Mouse (Mus musculus) mature B cell (primary cell): ENCODE data around the gene Qtrt2.

Experiments used
- in situ Hi-C: fragments of 300-500 bp; cut with MboI; formaldehyde crosslinking; loops from 2 replicates; pipeline ENCODE4 v1.14.3; 2019

Gene Qtrt2

GRCm38 (mm10) chr16:43926341-43926859 lies at the start of gene Qtrt2:
Qtrt2 (minus strand) TSS chr16:43926809.
- in situ Hi-C loops: no loop called here

DNA sequence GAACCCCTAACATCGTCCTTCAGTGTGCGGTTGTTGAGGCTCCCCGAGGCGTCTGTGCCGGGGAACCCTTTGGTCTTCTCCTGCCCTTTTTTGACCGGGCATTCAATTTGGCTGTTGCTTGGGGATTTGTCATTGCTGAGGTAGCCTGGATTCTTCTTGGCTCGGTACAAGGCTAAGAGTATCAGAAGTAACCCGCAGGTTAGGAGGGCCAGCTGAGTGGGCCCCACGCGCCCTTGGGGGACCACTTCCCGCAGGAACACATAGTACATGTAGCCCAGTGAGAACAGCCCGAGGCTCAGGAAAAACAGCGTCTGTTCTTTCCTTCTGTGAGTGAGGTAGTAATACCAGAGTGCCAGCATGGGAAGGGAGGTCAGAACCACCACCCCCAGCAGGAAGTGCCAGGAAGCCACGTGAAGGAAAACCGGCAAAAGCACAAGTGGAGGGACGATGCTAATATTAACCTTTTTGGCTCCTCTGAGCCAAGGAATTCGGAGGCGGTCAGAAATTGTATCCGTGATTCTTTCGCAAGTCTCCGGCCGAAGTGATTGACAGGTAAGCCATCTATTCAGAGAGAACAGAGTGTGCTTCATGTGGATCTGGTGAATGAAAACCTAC lies 47.1 kb upstream of the Qtrt2 start:
- in situ Hi-C loops: no loop called here

DNA sequence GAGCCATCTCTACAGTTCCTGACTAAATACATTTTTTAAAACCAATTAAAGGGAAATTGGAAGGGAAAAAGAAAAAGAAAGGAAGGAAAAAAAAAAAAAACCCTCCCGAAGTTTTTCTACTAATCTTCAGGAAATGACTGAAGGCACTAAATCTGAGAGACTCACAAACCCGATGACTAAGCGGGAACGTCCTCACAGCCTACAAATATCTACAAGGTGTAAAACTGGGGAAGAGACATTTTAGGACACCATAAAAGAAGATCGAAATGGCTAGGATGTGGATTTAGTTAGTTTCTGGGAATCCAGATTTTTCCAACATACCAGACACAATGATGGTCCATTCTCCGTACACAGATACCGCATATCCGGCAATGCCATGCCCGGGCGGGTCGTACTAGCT lies 46.5 kb upstream of the Qtrt2 start:
- in situ Hi-C loops: no loop called here

GRCm38 (mm10) chr16:43972391-43972790 lies 45.8 kb upstream of the Qtrt2 start:
- in situ Hi-C loops: no loop called here

- in situ Hi-C loops: no loop called here
Measured at GRCm38 (mm10) chr16:43971741-43972140, 45.1 kb upstream of the Qtrt2 start.

- in situ Hi-C loops: no loop called here
Measured at GRCm38 (mm10) chr16:43971189-43971588, 44.6 kb upstream of the Qtrt2 start.

GRCm38 (mm10) chr16:43970426-43970825 lies 43.8 kb upstream of the Qtrt2 start:
- in situ Hi-C loops: no loop called here

DNA sequence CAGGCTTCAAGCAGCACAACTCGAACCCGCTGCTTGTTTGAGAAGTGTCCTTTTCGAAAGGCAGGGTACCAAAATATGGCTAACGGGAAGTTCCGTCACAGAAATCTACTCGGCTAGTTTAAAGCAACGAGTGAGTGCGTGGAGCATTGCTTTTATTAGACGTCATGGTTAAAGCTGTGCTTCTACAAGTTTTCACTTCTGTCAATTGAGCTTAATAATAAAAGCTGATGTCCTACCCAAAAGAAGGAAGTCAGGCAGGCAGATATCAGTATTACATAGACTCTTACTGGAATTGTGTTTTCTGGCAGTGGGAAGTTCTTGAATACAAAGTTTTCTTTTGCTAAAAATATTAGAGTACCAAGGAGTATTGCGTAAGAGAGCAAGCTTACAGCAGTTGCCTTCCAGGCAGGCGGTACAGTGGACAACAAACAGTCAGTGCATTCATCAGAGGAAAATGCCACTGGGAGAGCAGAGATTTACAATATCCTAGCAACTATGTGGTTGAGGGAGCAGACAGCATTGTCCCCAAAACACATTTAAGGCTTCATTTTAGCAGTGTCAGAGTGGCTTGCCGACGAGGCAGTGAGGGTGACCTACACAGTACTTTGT lies 39.3 kb upstream of the Qtrt2 start:
- in situ Hi-C loops: no loop called here

- in situ Hi-C loops: no loop called here
Measured at GRCm38 (mm10) chr16:43963780-43964179, 37.2 kb upstream of the Qtrt2 start.

DNA sequence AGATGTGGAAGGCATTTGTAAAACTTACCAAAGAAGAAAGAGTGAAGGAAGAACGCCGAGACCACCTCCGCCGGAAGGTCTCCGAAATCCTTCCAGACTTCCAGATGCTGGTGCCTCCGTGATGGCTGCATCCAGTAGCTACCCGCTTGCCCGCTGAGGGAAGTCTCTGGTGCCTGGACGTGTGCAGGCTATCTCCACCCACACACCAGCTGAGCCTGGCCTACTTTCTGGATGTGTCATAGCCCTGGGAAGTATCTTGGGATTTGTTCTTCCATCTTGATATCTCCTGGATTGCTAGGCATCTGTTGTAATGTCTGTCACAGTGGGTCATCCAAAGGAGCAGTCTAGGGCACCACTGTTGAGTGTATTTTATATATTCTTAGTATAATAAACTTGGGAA lies 36.7 kb upstream of the Qtrt2 start:
- in situ Hi-C loops: no loop called here

DNA sequence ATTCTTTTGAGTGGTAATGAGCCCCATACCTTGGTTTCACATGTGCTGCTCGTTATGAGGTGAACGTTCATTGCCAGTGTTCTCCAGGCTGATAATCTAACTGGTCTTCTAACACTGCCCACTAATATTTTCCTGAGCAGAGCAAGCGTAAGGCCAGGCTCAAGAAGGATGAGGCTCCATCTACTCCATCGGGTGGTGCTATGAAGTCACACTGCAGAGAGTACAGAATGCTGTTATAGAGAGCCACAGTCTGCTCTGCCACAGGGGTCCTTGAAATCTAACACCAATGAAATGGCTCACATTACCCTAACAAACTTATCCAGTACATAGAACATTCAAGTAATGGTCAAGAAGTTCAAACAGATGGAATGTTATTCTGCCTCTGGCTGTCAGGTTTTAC lies 31.4 kb upstream of the Qtrt2 start:
- in situ Hi-C loops: no loop called here

DNA sequence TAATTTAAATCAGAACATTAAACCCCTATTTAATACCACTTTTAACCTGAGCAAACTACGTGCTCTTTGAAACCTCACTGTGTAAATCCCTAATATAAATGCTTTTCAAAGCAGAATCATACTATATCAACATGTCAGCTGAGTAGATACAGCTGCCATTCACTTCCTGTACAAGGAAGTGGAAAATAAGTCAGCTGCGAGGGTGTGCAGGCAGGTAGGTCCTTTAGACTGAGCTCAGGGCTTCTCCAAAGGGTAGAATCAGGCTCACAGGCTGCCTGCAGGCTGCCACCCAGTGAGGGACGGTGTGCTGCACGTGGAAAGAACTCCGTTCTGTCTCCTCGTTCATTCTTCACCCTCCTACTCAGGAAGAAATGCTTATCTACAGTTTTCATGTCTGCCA lies 28.3 kb upstream of the Qtrt2 start:
- in situ Hi-C loops: no loop called here

DNA sequence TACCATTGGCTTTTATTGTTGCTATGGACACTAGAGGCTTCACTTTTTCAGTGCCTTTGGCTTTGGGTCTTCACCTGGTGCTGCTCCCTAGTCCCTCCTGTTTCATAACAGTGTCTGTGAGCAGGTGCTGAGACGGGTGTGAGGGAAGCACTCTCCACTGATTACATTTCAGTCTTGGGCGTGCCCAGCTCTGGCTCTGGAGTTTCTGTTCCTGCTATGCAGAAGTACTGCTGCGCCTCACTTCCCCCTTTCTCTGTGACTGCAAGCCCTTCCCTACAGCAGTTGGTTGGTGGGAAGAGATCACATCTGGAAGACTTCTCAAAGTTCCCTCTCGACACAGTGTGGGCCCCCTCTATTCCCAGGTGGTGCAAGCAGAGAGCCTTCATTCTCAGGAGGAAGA lies 25.0 kb upstream of the Qtrt2 start:
- in situ Hi-C loops: no loop called here

DNA sequence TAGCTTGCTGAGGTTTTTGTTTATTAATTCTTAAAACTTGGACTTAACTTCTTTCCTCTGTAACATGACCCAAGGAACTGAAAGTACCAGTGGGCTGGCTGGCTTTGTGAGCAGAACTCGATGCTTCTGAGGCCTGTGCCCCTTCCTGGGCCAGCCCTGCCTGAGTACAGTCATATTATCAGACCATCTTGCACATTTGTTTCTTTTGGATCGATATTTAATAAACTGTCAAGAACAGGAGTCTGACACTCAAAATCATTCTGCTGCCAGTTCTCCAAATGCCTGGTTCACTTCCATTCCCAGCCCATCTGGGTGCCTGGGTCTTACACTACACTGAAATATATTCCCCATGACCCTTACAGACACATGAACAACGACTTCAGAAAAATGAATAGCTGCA lies 19.3 kb upstream of the Qtrt2 start:
- in situ Hi-C loops: no loop called here

DNA sequence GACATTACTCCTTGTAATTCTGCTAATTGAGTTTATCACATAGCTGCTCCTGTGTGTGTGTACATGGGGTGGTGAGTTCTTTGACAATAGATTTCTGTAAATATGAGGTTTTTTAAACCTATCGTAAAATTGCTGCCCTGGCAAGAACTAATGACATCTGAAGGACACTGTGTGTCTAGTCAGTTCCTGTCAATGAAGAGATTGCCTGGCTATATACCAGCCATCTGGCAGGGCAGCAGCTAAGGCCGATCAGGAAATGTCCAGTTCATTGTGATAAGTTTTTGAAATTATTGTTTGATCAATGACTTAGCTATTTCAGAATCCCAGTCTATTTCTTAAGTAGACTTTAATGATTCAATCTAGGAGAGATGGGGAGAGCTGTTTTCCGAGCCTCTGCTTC lies 18.7 kb upstream of the Qtrt2 start:
- in situ Hi-C loops: no loop called here

GRCm38 (mm10) chr16:43940846-43941245 lies 14.2 kb upstream of the Qtrt2 start:
- in situ Hi-C loops: no loop called here

DNA sequence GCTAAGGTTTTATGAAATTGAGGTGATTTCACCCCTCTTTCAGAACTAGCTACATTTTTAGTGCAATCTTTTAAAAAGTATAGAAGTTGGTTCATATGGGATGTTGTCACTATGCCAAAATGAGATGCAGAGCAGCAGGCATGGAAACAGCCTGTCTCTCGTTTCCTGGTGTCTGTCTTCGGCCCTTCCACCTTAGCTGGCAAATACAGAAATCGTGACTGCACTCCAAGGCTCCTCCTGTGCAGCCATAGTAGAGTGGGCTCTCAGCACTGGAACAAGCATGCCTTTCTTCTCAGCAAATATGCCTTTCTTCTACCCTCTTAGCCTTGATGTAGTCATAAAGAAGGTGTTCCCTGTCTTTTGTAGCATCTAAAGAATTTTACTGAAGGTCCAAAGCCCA lies 9.3 kb upstream of the Qtrt2 start:
- in situ Hi-C loops: no loop called here

GRCm38 (mm10) chr16:43935367-43935766 lies 8.8 kb upstream of the Qtrt2 start:
- in situ Hi-C loops: no loop called here

DNA sequence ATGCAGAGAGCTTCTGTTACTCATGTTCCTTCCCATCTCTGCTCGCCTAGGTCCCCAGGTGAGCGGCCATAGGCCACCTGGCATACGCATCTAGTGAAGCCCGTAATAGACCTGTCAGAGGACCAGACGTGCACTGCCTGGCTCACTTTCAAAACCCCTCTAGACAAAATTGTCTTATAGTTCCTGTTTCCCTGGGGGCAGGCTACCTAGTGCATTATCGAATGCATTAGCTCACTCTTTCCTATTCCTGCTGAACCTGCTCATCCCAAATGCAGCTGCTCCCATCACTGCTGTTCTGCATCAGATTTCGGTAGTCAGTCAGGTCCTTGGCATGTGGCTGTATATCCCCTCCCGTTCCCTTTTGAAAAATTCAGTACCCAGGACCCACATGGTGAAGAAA lies 8.2 kb upstream of the Qtrt2 start:
- in situ Hi-C loops: no loop called here

DNA sequence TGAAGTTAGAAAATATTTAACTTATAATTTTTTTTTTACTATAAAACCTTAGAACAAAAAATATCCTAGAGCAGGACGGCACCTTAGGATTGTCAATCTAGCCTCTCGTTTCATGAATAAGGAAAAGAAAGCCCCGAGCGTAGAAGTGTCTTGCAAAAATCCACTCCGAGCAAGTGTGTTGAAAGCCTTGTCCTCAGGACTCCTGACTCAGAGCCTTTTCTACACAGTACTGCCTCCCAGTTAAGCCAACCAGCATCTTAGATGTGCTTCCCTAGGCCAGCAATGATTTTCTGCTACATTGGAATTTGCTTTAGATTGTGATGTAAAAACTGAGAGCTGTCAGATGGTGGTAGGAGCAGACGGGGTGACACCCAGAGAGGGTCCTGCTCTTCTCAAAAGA lies 6.4 kb upstream of the Qtrt2 start:
- in situ Hi-C loops: no loop called here

DNA sequence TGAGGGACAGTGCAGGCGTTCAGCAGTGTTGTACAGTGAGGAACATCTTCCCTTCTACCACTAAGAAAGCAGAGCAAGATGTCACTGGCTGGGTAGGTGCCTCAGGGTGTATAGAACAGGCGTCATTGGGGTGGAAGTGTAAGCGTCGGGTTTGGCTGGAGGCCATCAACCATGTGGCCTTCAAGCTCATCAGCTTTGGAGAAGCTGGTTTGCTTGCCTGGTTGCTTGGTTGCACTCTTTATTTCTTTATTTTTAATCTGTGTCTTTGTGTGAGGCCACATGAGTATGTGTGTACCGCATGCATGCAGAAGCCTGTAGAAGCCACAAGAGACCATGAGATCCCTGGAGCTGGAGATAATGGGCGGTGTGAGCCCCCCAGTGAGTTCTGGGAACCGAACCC lies 5.7 kb upstream of the Qtrt2 start:
- in situ Hi-C loops: no loop called here

DNA sequence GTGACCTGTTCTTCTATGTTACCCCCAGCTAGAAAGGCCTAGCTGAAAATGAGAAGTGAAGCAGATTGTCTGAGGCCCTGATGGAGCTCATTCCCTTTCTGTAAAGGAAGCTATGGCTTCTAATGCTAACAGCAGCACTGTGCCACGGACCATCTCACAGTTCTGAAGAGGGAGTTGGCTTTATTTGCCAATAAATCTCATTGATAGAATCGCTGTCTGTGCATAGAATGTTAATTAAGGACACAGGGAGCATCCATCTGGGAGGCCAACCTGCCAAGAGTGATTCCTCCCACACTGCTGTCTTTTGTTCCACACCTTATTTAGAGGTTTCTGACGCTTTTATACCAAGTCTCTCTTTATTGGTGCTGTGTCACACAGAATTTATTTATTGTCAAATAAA lies 4.9 kb upstream of the Qtrt2 start:
- in situ Hi-C loops: no loop called here

DNA sequence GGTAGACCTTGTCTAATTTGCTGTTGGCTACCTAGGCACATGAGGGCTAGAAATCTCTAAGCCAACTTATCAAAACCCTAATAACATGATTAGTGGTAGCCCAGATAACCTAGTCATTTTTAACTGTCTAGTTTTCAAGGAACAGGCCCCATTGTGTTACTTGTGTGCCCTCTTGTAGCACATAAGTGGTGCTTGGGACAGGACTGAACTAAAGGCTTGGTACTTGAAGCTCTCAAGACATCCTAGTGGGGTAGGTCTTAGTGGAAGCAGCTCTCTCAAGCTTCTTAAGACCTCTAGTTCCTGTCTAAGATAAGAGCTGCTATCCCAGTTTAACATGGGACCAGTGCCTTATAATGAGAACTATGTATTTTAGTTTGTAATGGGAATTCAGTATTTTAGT lies 4.0 kb upstream of the Qtrt2 start:
- in situ Hi-C loops: no loop called here

GRCm38 (mm10) chr16:43925846-43926245 lies 763 bp downstream of the Qtrt2 start:
- in situ Hi-C loops: no loop called here
